Mouse (Mus musculus) frontal cortex, postnatal 14 days (tissue): Measurements from ENCODE around the gene Chst11.

Experiments used
- DNase-seq, 2 experiments: peaks; one replicate each; pipeline ENCODE4 v3.0.0; 2022; ENCODE audit warnings: low spot score in 2 of 2

Gene Chst11

GRCm38 (mm10) chr10:83140258-83140936 lies 155.1 kb downstream of the Chst11 start:
- peak; percentile 47 to 78 for DNase-seq

GRCm38 (mm10) chr10:83141434-83141833 lies 156.1 kb downstream of the Chst11 start:
- DNase-seq = no peak

GRCm38 (mm10) chr10:83143049-83143448 lies 157.8 kb downstream of the Chst11 start:
- DNase-seq = peak; percentile 43 to 68

GRCm38 (mm10) chr10:83145836-83146235 lies 160.5 kb downstream of the Chst11 start:
- no peak for DNase-seq

- DNase-seq = no peak
Observed at GRCm38 (mm10) chr10:83149342-83150178, 164.3 kb downstream of the Chst11 start.

GRCm38 (mm10) chr10:83150587-83150986 lies 165.3 kb downstream of the Chst11 start:
- no peak for DNase-seq

- DNase-seq = no peak
Observed at GRCm38 (mm10) chr10:83151362-83151761, 166.1 kb downstream of the Chst11 start.

GRCm38 (mm10) chr10:83151896-83152685 lies 166.8 kb downstream of the Chst11 start:
- DNase-seq = no peak

- DNase-seq = no peak
Observed at GRCm38 (mm10) chr10:83152723-83153122, 167.4 kb downstream of the Chst11 start.

GRCm38 (mm10) chr10:83153374-83153773 lies 168.1 kb downstream of the Chst11 start:
- no peak for DNase-seq

- no peak for DNase-seq
Observed at GRCm38 (mm10) chr10:83153887-83154286, 168.6 kb downstream of the Chst11 start.

- DNase-seq = no peak
Observed at GRCm38 (mm10) chr10:83157289-83157688, 172.0 kb downstream of the Chst11 start.

- DNase-seq = no peak
Observed at GRCm38 (mm10) chr10:83158322-83158721, 173.0 kb downstream of the Chst11 start.

- DNase-seq = no peak
Observed at GRCm38 (mm10) chr10:83159229-83159628, 173.9 kb downstream of the Chst11 start.

- DNase-seq = peak in 1 of 2 experiments; percentile 52
Observed at GRCm38 (mm10) chr10:83161656-83162365, 176.5 kb downstream of the Chst11 start.

GRCm38 (mm10) chr10:83163946-83164345 lies 178.6 kb downstream of the Chst11 start:
- no peak for DNase-seq

GRCm38 (mm10) chr10:83164901-83165435 lies 179.7 kb downstream of the Chst11 start:
- DNase-seq = no peak

GRCm38 (mm10) chr10:83165521-83166243 lies 180.4 kb downstream of the Chst11 start:
- no peak for DNase-seq

- DNase-seq = no peak
Observed at GRCm38 (mm10) chr10:83166272-83166671, 181.0 kb downstream of the Chst11 start.

GRCm38 (mm10) chr10:83167492-83167891 lies 182.2 kb downstream of the Chst11 start:
- no peak for DNase-seq
